Mouse (Mus musculus): ENCODE measurements around the gene Fbxo31. TPM values are rescaled to one million over a fixed set of nuclear protein-coding genes. Genes with fewer than 3 reads are reported as not detected.

Fbxo31 gene
- polyA plus RNA-seq (2015; fragmentation: Nextera tagmentation; extraction: Ambion mirVana), result 18.6 and 19.1 TPM in 2 replicates

DNA sequence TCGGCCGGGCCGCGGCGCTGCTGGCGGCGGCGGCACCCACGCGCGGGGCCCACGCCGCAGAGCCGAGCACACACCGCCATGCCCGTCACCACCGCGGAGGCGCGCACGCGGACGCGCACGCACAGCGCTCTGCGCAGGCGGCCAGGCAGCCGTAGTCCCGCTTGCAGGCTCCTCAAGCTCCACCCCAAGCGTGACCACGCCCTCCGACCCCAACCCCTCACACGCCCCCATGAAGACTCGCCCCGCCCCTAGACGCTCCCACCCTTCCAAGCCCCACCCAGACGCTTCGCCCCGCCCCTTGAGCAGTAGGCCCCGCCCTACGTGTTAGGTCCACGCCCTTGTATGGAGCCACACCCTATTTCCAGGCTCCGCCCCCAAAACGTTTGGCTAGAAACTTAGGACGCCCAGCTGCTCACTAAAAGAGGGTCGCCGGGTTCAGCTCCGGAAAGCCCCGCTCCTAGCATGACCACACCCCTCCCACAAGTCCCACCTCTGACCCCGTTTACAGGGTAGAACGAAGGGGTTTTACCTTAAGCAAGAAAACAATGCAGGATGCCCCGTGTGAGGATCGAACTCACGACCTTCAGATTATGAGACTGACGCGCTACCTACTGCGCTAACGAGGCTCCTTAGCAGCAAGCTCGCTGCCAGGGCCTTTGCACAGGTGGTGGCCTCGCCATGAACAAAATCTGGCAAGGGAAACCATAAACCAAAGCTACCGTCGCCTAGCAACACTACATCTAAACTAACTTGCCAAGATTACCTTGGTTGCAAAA, at the start of gene Fbxo31:
Fbxo31 (minus strand) TSS at position 131 of the 776 bp plus-strand sequence.
- Histone ChIP-seq H3K27me3 (no peaks in the 10 kb centered on the region; the same call in 1 of the 2 replicates), H3K36me3 (ENCODE audit: poor library complexity, severe bottlenecking) (no peaks in the 10 kb centered on the region), H3K27ac (peak within 1 kb of the TSS; percentile 66), H3K4me3 (peak within 1 kb of the TSS; percentile 88), H3K4me1 (peaks cover 22% of the 10 kb centered on the region), H3K9me3 (replicated peaks) (no peaks in the 10 kb centered on the region), H3K9ac (peak within 1 kb of the TSS; percentile 89), H3K4me2 (peak within 1 kb of the TSS; percentile 88)
- 2% methylated on average over 33 of the region's 63 CpGs for WGBS
- peak; percentile 97 for ATAC-seq

DNA sequence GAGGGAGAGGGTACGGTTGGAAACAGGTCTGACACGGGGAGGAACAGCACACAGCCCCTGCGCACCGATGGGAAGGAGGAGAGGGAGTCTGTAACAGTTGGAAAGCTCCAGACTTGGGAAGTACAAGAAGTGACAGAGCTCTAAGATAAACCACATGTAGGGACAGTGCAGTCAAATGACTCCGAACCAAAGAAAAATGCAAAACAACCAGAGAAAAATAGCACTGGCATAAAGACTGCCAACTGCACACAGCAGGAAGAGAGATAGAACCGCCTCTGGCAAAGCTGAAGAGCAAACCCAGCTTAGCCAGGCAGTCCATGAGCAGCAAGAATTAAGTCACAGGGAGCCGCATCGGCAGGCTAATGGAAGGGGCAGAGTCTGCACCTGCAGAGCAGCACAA, 44.4 kb upstream of the Fbxo31 start:
- Histone ChIP-seq H3K36me3 (ENCODE audit: poor library complexity, severe bottlenecking) (peaks cover 34% of the 10 kb centered on the region), H3K4me1 (peaks cover 53% of the 10 kb centered on the region), H3K27ac (peak overlapping the region; percentile 35; the same call in 1 of the 2 replicates), H3K27me3 (no peaks in the 10 kb centered on the region), H3K9ac (no peak overlapping the region), H3K4me2 (no peak overlapping the region), H3K4me3 (no peak overlapping the region), H3K9me3 (replicated peaks) (no peaks in the 10 kb centered on the region)
- ATAC-seq, result no peak
- WGBS, result 81% methylated on average over 8 of the region's 8 CpGs

DNA sequence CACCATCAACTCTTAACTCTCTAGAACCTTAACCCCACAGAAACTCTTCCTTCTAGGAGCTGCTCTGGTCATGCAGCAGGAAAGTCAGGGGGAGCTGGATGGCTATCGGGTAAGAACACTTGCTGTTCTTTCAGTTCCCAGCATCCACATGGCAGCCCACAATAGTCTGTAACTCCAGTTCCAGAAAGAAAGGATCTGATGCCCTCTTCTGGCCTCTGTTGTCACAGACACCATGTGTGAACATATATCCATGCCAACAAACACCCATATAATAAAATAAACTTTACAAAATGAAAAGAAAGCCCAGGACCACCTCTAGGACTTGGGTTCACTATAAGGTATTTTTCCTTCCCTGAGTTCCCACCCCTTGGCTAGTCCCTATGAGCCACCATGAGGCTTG, 43.3 kb upstream of the Fbxo31 start:
- WGBS, result 56% methylated on average over 1 of the region's 1 CpGs
- Histone ChIP-seq H3K27me3 (no peaks in the 10 kb centered on the region), H3K4me2 (no peak overlapping the region), H3K4me3 (no peak overlapping the region), H3K9me3 (replicated peaks) (no peaks in the 10 kb centered on the region), H3K4me1 (peaks cover 53% of the 10 kb centered on the region), H3K36me3 (ENCODE audit: poor library complexity, severe bottlenecking) (peaks cover 34% of the 10 kb centered on the region), H3K9ac (no peak overlapping the region), H3K27ac (no peak overlapping the region)
- ATAC-seq, result no peak

GRCm38 (mm10) chr8:121620801-121621516, 42.4 kb upstream of the Fbxo31 start:
- H3K27ac ChIP-seq, result peak overlapping the region; percentile 44; the same call in 1 of the 2 replicates
- ATAC-seq, result peak; percentile 31; the same call in 1 of the 2 replicates
- no peak overlapping the region for H3K4me3 ChIP-seq
- H3K4me1 ChIP-seq, result peaks cover 50% of the 10 kb centered on the region
- H3K9ac ChIP-seq, result no peak overlapping the region
- no peak overlapping the region for H3K4me2 ChIP-seq
- H3K36me3 ChIP-seq (ENCODE audit: poor library complexity, severe bottlenecking), result peaks cover 34% of the 10 kb centered on the region
- H3K9me3 ChIP-seq (replicated peaks), result no peaks in the 10 kb centered on the region
- WGBS, result 88% methylated on average over 12 of the region's 12 CpGs
- no peaks in the 10 kb centered on the region for H3K27me3 ChIP-seq

DNA sequence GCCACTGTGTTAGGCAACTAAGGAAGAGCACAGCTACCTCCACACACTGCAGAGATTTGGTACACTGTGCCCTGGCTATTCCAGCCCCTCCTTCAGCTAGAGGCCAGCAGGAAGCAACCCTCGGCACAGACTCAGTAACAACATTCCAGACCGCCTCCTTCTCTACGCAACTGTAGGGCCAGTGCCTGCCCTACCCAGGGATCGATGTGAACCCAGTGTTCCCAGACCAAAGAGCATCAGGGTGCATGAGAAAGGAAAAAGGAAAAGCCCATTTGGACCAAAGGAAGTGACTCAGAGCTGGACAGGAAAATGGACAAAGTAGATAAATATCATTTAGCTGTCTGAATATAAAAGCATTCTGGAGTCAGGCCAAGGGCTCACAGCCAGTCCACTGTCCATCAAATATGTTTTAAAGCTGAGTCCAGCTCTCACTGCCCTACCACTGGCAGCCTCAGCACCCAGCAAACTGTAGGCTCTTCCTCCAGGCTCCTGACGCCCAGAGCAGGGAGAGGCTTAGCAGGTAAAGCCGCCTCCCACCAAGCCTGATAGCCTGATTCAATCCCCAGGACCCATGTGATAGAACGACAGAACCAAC, 40.9 kb upstream of the Fbxo31 start:
- Histone ChIP-seq H3K36me3 (ENCODE audit: poor library complexity, severe bottlenecking) (peaks cover 46% of the 10 kb centered on the region), H3K27ac (no peak overlapping the region)

GRCm38 (mm10) chr8:121613419-121613818, 34.8 kb upstream of the Fbxo31 start:
- no peaks in the 10 kb centered on the region for H3K27me3 ChIP-seq
- no peaks in the 10 kb centered on the region for H3K4me1 ChIP-seq
- H3K4me2 ChIP-seq, result no peak overlapping the region
- H3K4me3 ChIP-seq, result no peak overlapping the region
- H3K27ac ChIP-seq, result peak overlapping the region; percentile 31; the same call in 1 of the 2 replicates
- no peaks in the 10 kb centered on the region for H3K9me3 ChIP-seq (replicated peaks)
- ATAC-seq, result no peak
- peaks cover 70% of the 10 kb centered on the region for H3K36me3 ChIP-seq (ENCODE audit: poor library complexity, severe bottlenecking)
- H3K9ac ChIP-seq, result no peak overlapping the region

More for the DNA sequence above, 40.9 kb upstream of the Fbxo31 start:
- 71% methylated on average over 7 of the region's 7 CpGs for WGBS
- Histone ChIP-seq H3K4me1 (peaks cover 40% of the 10 kb centered on the region), H3K9me3 (replicated peaks) (no peaks in the 10 kb centered on the region), H3K4me2 (no peak overlapping the region), H3K9ac (no peak overlapping the region), H3K27me3 (no peaks in the 10 kb centered on the region), H3K4me3 (no peak overlapping the region)
- ATAC-seq, result no peak

GRCm38 (mm10) chr8:121609916-121610315, 31.3 kb upstream of the Fbxo31 start:
- Histone ChIP-seq H3K9me3 (replicated peaks) (no peaks in the 10 kb centered on the region), H3K27ac (no peak overlapping the region), H3K4me3 (no peak overlapping the region), H3K27me3 (no peaks in the 10 kb centered on the region), H3K4me1 (no peaks in the 10 kb centered on the region), H3K4me2 (no peak overlapping the region), H3K9ac (no peak overlapping the region), H3K36me3 (ENCODE audit: poor library complexity, severe bottlenecking) (peaks cover 72% of the 10 kb centered on the region)
- 93% methylated on average over 11 of the region's 11 CpGs for WGBS
- ATAC-seq, result no peak

DNA sequence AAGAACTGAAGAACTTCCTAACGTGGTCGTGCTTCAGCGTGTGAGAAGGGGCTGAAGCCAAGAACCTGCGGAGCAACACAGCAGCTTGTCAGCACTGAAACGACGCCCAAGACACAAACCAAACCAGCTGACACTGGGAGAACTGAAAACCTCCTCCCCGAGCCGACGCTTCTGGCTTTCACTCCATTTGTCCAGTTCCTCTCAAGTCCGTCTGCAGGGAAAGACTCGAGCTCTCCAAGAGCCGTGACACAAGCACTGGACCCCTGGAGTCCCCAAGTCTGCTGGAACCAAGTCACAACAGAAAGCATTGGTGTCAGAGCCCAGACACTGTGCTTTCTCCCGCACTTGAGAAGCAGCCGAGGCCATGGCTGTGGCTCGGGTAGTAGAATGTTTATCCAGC, 30.6 kb upstream of the Fbxo31 start:
- H3K9me3 ChIP-seq (replicated peaks), result no peaks in the 10 kb centered on the region
- ATAC-seq, result no peak
- no peak overlapping the region for H3K4me2 ChIP-seq
- H3K4me1 ChIP-seq, result no peaks in the 10 kb centered on the region
- H3K9ac ChIP-seq, result no peak overlapping the region
- H3K4me3 ChIP-seq, result no peak overlapping the region
- no peaks in the 10 kb centered on the region for H3K27me3 ChIP-seq
- H3K36me3 ChIP-seq (ENCODE audit: poor library complexity, severe bottlenecking), result peaks cover 77% of the 10 kb centered on the region
- H3K27ac ChIP-seq, result no peak overlapping the region
- WGBS, result 92% methylated on average over 15 of the region's 15 CpGs

DNA sequence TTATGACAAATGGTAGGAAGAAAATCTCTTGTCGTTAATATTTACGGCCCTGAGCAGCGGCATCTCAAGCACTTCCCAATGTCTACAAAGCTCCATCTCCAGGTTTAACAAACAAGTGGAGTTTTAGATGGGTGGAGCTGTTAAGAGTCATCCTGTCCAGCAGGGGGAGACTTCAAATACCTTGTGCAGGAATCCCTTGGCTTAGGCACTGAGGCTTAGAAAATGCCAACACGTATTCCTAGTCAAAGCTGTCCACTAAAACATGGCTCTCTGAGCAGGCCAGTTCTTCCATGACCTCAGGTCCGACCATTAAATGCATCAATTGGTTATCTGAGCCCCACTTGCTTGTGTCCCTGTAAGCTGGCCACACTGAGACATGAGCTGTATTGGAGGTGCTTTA, 29.1 kb upstream of the Fbxo31 start:
- H3K9ac ChIP-seq, result no peak overlapping the region
- no peak for ATAC-seq
- H3K4me2 ChIP-seq, result no peak overlapping the region
- no peaks in the 10 kb centered on the region for H3K27me3 ChIP-seq
- H3K27ac ChIP-seq, result no peak overlapping the region
- H3K9me3 ChIP-seq (replicated peaks), result no peaks in the 10 kb centered on the region
- WGBS, result 90% methylated on average over 5 of the region's 5 CpGs
- peaks cover 93% of the 10 kb centered on the region for H3K36me3 ChIP-seq (ENCODE audit: poor library complexity, severe bottlenecking)
- H3K4me3 ChIP-seq, result no peak overlapping the region
- no peaks in the 10 kb centered on the region for H3K4me1 ChIP-seq

GRCm38 (mm10) chr8:121603801-121604200, 25.2 kb upstream of the Fbxo31 start:
- Histone ChIP-seq H3K4me3 (no peak overlapping the region), H3K27me3 (no peaks in the 10 kb centered on the region), H3K27ac (no peak overlapping the region), H3K9ac (no peak overlapping the region), H3K4me2 (no peak overlapping the region), H3K4me1 (no peaks in the 10 kb centered on the region), H3K36me3 (ENCODE audit: poor library complexity, severe bottlenecking) (peaks cover 98% of the 10 kb centered on the region), H3K9me3 (replicated peaks) (no peaks in the 10 kb centered on the region)
- WGBS, result 98% methylated on average over 12 of the region's 12 CpGs
- no peak for ATAC-seq

DNA sequence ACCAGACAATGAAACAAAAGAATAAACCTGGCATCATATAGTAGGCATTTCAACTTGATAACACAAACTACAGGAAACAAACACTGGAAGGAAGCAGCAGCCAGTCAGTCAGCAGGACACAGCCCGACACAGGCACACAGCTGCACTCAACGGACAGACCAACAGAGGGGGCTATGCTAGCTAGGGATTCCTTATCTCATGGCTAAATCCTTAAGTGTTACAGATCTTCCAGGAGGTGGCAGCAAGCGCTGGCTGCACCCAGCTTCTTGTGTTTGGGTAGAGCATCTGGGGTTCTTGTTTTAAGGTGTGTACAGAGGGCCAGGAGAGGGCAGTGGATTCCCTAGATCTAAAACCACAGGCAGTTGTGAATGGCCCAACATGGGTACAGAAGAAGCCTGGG, 24.3 kb upstream of the Fbxo31 start:
- Histone ChIP-seq H3K27me3 (no peaks in the 10 kb centered on the region), H3K9ac (no peak overlapping the region), H3K4me3 (no peak overlapping the region), H3K9me3 (replicated peaks) (no peaks in the 10 kb centered on the region), H3K4me1 (no peaks in the 10 kb centered on the region), H3K4me2 (no peak overlapping the region), H3K36me3 (ENCODE audit: poor library complexity, severe bottlenecking) (peaks cover 94% of the 10 kb centered on the region), H3K27ac (no peak overlapping the region)
- peak; percentile 28; the same call in 1 of the 2 replicates for ATAC-seq
- 34% methylated on average over 3 of the region's 3 CpGs for WGBS

GRCm38 (mm10) chr8:121602411-121602810, 23.8 kb upstream of the Fbxo31 start:
- WGBS, result 91% methylated on average over 12 of the region's 12 CpGs
- no peak overlapping the region for H3K9ac ChIP-seq
- peaks cover 94% of the 10 kb centered on the region for H3K36me3 ChIP-seq (ENCODE audit: poor library complexity, severe bottlenecking)
- H3K27ac ChIP-seq, result no peak overlapping the region
- H3K9me3 ChIP-seq (replicated peaks), result no peaks in the 10 kb centered on the region
- no peak overlapping the region for H3K4me2 ChIP-seq
- no peak overlapping the region for H3K4me3 ChIP-seq
- no peaks in the 10 kb centered on the region for H3K27me3 ChIP-seq
- ATAC-seq, result no peak
- H3K4me1 ChIP-seq, result no peaks in the 10 kb centered on the region
